Mouse (Mus musculus) liver, postnatal 0 days (tissue): Measurements from ENCODE around the gene Mta3. TPM values are rescaled to one million over a fixed set of nuclear protein-coding genes. Genes with fewer than 3 reads are reported as not detected.

Experiments
- ATAC-seq: fragments of 200-750 bp; cut with Nextera tagmentation; 2 replicates; pipeline ENCODE4 v1.8.0; 2017; ENCODE audit warnings: mild to moderate bottlenecking, moderate library complexity
- DNase-seq: peaks from one replicate; pipeline ENCODE4 v3.0.0-alpha.2; 2016
- H3K27ac ChIP-seq: fragments of 300-500 bp; sonication (generic); 2 replicates; pipeline ENCODE4 v1.5.1; 2014; ENCODE audit warnings: antibody characterized with exemption, moderate library complexity, mild to moderate bottlenecking, low read depth
- H3K27me3 ChIP-seq: fragments of 300-500 bp; sonication (generic); 2 replicates; pipeline ENCODE4 v1.6.1; 2014; ENCODE audit warnings: low read length, control low read depth, mixed read lengths; ENCODE audit not compliant: insufficient read depth
- H3K36me3 ChIP-seq: fragments of 300-500 bp; sonication (generic); replicated peaks from 2 replicates; pipeline ENCODE4 v1.6.1; 2014; ENCODE audit warnings: mild to moderate bottlenecking, control low read depth, low read length, moderate library complexity, mixed read lengths; ENCODE audit not compliant: insufficient read depth
- H3K4me1 ChIP-seq: fragments of 300-500 bp; sonication (generic); 2 replicates; pipeline ENCODE4 v1.6.1; 2014; ENCODE audit warnings: antibody characterized with exemption, mild to moderate bottlenecking, control low read depth; ENCODE audit not compliant: insufficient read depth
- H3K4me2 ChIP-seq: fragments of 300-500 bp; sonication (generic); 2 replicates; pipeline ENCODE4 v1.6.1; 2014; ENCODE audit warnings: low read depth, mild to moderate bottlenecking, low read length, moderate library complexity, mixed read lengths
- H3K4me3 ChIP-seq: fragments of 300-500 bp; sonication (generic); 2 replicates; pipeline ENCODE4 v1.5.1; 2014; ENCODE audit warnings: low read depth, low read length
- H3K9ac ChIP-seq: fragments of 300-500 bp; sonication (generic); replicated peaks from 2 replicates; pipeline ENCODE4 v1.6.1; 2014; ENCODE audit warnings: mild to moderate bottlenecking, moderate library complexity
- H3K9me3 ChIP-seq: fragments of 300-500 bp; sonication (generic); 2 replicates; pipeline ENCODE4 v1.6.1; 2016; ENCODE audit warnings: mild to moderate bottlenecking, control low read depth, low read length, mixed read lengths
- CTCF ChIP-seq: sonication (generic); IDR thresholded peaks from 2 replicates; pipeline ENCODE4 v1.5.1; 2016; ENCODE audit warnings: antibody characterized with exemption, low read depth
- EP300 ChIP-seq: IDR thresholded peaks from 2 replicates; pipeline ENCODE4 v1.6.1; 2016; ENCODE audit warnings: antibody characterized with exemption, low read depth, mild to moderate bottlenecking
- WGBS: fragments of 180-500 bp; shearing (Covaris S2); extraction: QIAGEN DNeasy Blood & Tissue Kit; methylation state at CpG from one replicate; pipeline ENCODE4 v1.1.7; 2014; ENCODE audit not compliant: insufficient replicate concordance; 5-methylcytosine and 5-hydroxymethylcytosine counted together
- polyA plus RNA-seq: library from polyadenylated mRNA; unstranded; fragments of >200 nt; fragmentation: Nextera tagmentation; extraction: Ambion mirVana; gene quantifications from 2 replicates; pipeline ENCODE4 v1.2.1, GENCODE M21; 2015

Mta3 gene
- polyA plus RNA-seq, 1 experiment from 2014 or later: 28.1 TPM

- DNase-seq (no peak), ATAC-seq (no peak)
- H3K27ac ChIP-seq: no peak overlapping the region
- TF ChIP-seq EP300: no peak
- no peak for TF ChIP-seq CTCF
- H3K4me3 ChIP-seq: no peak overlapping the region
- no peak overlapping the region for H3K4me2 ChIP-seq
- WGBS: 88% methylated on average over 17 of the region's 17 CpGs
- H3K4me1 ChIP-seq: peaks cover 30% of the 10 kb centered on the region
- H3K9me3 ChIP-seq: no peaks in the 10 kb centered on the region
- H3K9ac ChIP-seq: no peak overlapping the region
- peaks cover 20% of the 10 kb centered on the region for H3K36me3 ChIP-seq
- no peaks in the 10 kb centered on the region for H3K27me3 ChIP-seq
Measured at GRCm38 (mm10) chr17:83812200-83812944, 106.4 kb downstream of the Mta3 start.

GRCm38 (mm10) chr17:83813050-83813449 lies 107.1 kb downstream of the Mta3 start:
- WGBS: 72% methylated on average over 4 of the region's 4 CpGs
- H3K9ac ChIP-seq: no peak overlapping the region
- ATAC-seq (no peak), DNase-seq (no peak)
- no peaks in the 10 kb centered on the region for H3K9me3 ChIP-seq
- H3K4me2 ChIP-seq: no peak overlapping the region
- TF ChIP-seq EP300: no peak
- peaks cover 19% of the 10 kb centered on the region; the same call in 1 of the 2 replicates for H3K36me3 ChIP-seq
- H3K27ac ChIP-seq: no peak overlapping the region
- H3K27me3 ChIP-seq: no peaks in the 10 kb centered on the region
- H3K4me3 ChIP-seq: no peak overlapping the region
- peaks cover 24% of the 10 kb centered on the region for H3K4me1 ChIP-seq

GRCm38 (mm10) chr17:83816996-83817395 lies 111.0 kb downstream of the Mta3 start:
- Histone ChIP-seq H3K4me1 (peaks cover 2% of the 10 kb centered on the region; the same call in 1 of the 2 replicates), H3K4me2 (no peak overlapping the region), H3K9me3 (no peaks in the 10 kb centered on the region), H3K27ac (no peak overlapping the region), H3K36me3 (peaks cover 7% of the 10 kb centered on the region; the same call in 1 of the 2 replicates), H3K9ac (no peak overlapping the region), H3K27me3 (no peaks in the 10 kb centered on the region), H3K4me3 (no peak overlapping the region)
- TF ChIP-seq EP300: no peak
- TF ChIP-seq CTCF: no peak
- WGBS: 51% methylated on average over 7 of the region's 7 CpGs
- no peak for DNase-seq
- no peak for ATAC-seq

- ATAC-seq: no peak
- H3K27ac ChIP-seq: no peak overlapping the region
- H3K4me2 ChIP-seq: no peak overlapping the region
- TF ChIP-seq EP300 (no peak), CTCF (no peak)
- no peak for DNase-seq
- WGBS: 59% methylated on average over 8 of the region's 8 CpGs
- H3K36me3 ChIP-seq: no peaks in the 10 kb centered on the region
- H3K4me1 ChIP-seq: peaks cover 4% of the 10 kb centered on the region; the same call in 1 of the 2 replicates
- no peaks in the 10 kb centered on the region for H3K9me3 ChIP-seq
- no peaks in the 10 kb centered on the region for H3K27me3 ChIP-seq
- no peak overlapping the region for H3K9ac ChIP-seq
- no peak overlapping the region for H3K4me3 ChIP-seq
Measured at GRCm38 (mm10) chr17:83819503-83819902, 113.5 kb downstream of the Mta3 start.

GRCm38 (mm10) chr17:83820701-83821100 lies 114.7 kb downstream of the Mta3 start:
- H3K4me3 ChIP-seq: no peak overlapping the region
- ATAC-seq: no peak
- no peak overlapping the region for H3K9ac ChIP-seq
- DNase-seq: no peak
- no peaks in the 10 kb centered on the region for H3K9me3 ChIP-seq
- no peak for TF ChIP-seq EP300
- no peak for TF ChIP-seq CTCF
- H3K4me2 ChIP-seq: no peak overlapping the region
- 84% methylated on average over 5 of the region's 5 CpGs for WGBS
- no peaks in the 10 kb centered on the region for H3K36me3 ChIP-seq
- peaks cover 4% of the 10 kb centered on the region; the same call in 1 of the 2 replicates for H3K4me1 ChIP-seq
- no peak overlapping the region for H3K27ac ChIP-seq
- H3K27me3 ChIP-seq: no peaks in the 10 kb centered on the region

GRCm38 (mm10) chr17:83821876-83822275 lies 115.9 kb downstream of the Mta3 start:
- ATAC-seq (no peak), DNase-seq (no peak)
- TF ChIP-seq EP300: no peak
- no peak for TF ChIP-seq CTCF
- Histone ChIP-seq H3K27ac (no peak overlapping the region), H3K9ac (no peak overlapping the region), H3K27me3 (no peaks in the 10 kb centered on the region), H3K4me1 (peaks cover 4% of the 10 kb centered on the region; the same call in 1 of the 2 replicates), H3K4me2 (no peak overlapping the region), H3K4me3 (no peak overlapping the region), H3K9me3 (no peaks in the 10 kb centered on the region), H3K36me3 (no peaks in the 10 kb centered on the region)
- WGBS: 78% methylated on average over 3 of the region's 3 CpGs
